Mouse (Mus musculus) kidney, embryonic 16.5 days (tissue): ENCODE data around the gene Cdc7. TPM values are rescaled to one million over a fixed set of nuclear protein-coding genes. Genes with fewer than 3 reads are reported as not detected.
"Not testable (repeated sequence)": the region's sequence is repeated elsewhere in the genome, so short reads cannot be mapped to it uniquely, and the experiment has no call there.

Experiments
- ATAC-seq: fragments of 200-750 bp; cut with Nextera tagmentation; 2 replicates; pipeline ENCODE4 v1.8.0; 2017; ENCODE audit warnings: moderate TSS enrichment; ENCODE audit not compliant: low FRiP score, low TSS enrichment
- H3K27ac ChIP-seq: fragments of 300-500 bp; sonication (generic); 2 replicates; pipeline ENCODE4 v1.5.1; 2014; ENCODE audit warnings: low read length
- H3K27me3 ChIP-seq: fragments of 300-500 bp; sonication (generic); 2 replicates; pipeline ENCODE4 v1.6.1; 2014; ENCODE audit warnings: low read length, control low read depth, mixed read lengths; ENCODE audit not compliant: insufficient read depth
- H3K36me3 ChIP-seq: fragments of 300-500 bp; sonication (generic); 2 replicates; pipeline ENCODE4 v1.6.1; 2014; ENCODE audit warnings: low read length, control low read depth, mixed read lengths; ENCODE audit not compliant: insufficient read depth
- H3K4me1 ChIP-seq: fragments of 300-500 bp; sonication (generic); 2 replicates; pipeline ENCODE4 v1.6.1; 2014; ENCODE audit warnings: low read length, control low read depth, mixed read lengths; ENCODE audit not compliant: insufficient read depth
- H3K4me2 ChIP-seq: fragments of 300-500 bp; sonication (generic); replicated peaks from 2 replicates; pipeline ENCODE4 v1.6.1; 2014; ENCODE audit warnings: low read depth, low read length
- H3K4me3 ChIP-seq: fragments of 300-500 bp; sonication (generic); 2 replicates; pipeline ENCODE4 v1.5.1; 2014; ENCODE audit warnings: mild to moderate bottlenecking, low read length
- H3K9ac ChIP-seq: fragments of 300-500 bp; sonication (generic); replicated peaks from 2 replicates; pipeline ENCODE4 v1.6.1; 2014; ENCODE audit warnings: low read length
- H3K9me3 ChIP-seq: fragments of 300-500 bp; sonication (generic); 2 replicates; pipeline ENCODE4 v1.6.1; 2016; ENCODE audit warnings: low read length, control low read depth
- WGBS: fragments of 180-500 bp; shearing (Covaris S2); extraction: QIAGEN DNeasy Blood & Tissue Kit; methylation state at CpG from one replicate; pipeline ENCODE4 v1.1.7; 2014; 5-methylcytosine and 5-hydroxymethylcytosine counted together
- polyA plus RNA-seq: library from polyadenylated mRNA; unstranded; fragments of >200 nt; fragmentation: Nextera tagmentation; extraction: Ambion mirVana; gene quantifications from 2 replicates; pipeline ENCODE4 v1.2.1, GENCODE M21; 2015

The Cdc7 gene
- polyA plus RNA-seq, 1 experiment from 2014 or later: 44.8 TPM

DNA sequence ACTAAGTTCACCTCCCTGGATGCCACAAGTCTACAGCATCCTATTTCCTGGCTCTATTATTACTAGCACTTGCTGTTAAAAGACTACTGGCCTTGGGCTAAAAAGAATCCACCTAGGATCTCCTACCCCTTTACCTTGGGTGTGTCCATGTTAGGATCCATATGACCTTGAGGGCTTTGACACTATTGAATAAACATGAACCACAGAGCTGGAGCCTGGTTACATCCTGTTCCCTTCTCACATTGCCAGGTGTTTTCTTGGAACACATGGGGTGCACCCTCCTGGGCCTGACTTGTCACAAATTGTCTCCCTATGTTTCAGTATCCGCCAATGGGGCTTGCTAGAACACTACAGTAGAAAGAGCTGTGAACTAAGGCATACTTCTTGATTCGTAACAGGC is 3.7 kb upstream of the Cdc7 start:
- no peaks in the 10 kb centered on the region for H3K36me3 ChIP-seq
- no peak overlapping the region for H3K9ac ChIP-seq
- no peak overlapping the region for H3K4me3 ChIP-seq
- 85% methylated on average over 2 of the region's 2 CpGs for WGBS
- peaks cover 11% of the 10 kb centered on the region for H3K4me1 ChIP-seq
- ATAC-seq: no peak
- H3K27ac ChIP-seq: no peak overlapping the region
- no peak overlapping the region for H3K4me2 ChIP-seq
- no peaks in the 10 kb centered on the region for H3K27me3 ChIP-seq
- peaks cover 6% of the 10 kb centered on the region; the same call in 1 of the 2 replicates for H3K9me3 ChIP-seq

DNA sequence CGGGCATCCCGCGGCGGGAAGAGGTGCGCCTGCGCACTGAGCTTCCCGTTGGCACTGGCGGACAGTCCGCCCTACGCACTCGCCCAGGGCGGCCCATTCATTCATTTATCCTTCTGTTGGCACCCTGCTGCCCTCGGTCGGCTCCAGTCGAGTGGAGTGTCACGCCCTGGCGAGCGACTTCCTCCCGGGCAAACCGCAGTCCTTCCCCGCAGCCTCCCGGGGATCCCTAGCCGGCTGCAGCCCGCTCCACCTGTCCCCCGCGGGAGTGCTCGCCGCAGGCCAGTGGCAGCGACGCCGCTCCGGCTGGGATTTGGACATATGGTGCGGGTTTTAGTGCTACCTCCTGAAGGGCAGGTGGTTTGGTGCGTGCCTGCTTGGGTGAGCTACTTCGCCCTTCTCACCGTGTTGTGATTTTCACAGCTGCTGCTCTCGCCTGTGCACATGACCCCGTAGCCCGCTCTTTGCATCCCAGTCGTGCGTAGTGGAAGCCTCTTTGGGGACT is 442 bp downstream of the Cdc7 start:
- under 1% methylated on average over 41 of the region's 41 CpGs for WGBS
- H3K9ac ChIP-seq: peak overlapping the region; percentile 83
- peak overlapping the region; percentile 85 for H3K4me2 ChIP-seq
- no peaks in the 10 kb centered on the region for H3K27me3 ChIP-seq
- H3K27ac ChIP-seq: peak overlapping the region; percentile 76
- H3K4me3 ChIP-seq: peak overlapping the region; percentile 82
- peaks cover 13% of the 10 kb centered on the region; the same call in 1 of the 2 replicates for H3K36me3 ChIP-seq
- ATAC-seq: peak; percentile 92
- peaks cover 16% of the 10 kb centered on the region for H3K4me1 ChIP-seq
- peaks cover 4% of the 10 kb centered on the region; the same call in 1 of the 2 replicates for H3K9me3 ChIP-seq

DNA sequence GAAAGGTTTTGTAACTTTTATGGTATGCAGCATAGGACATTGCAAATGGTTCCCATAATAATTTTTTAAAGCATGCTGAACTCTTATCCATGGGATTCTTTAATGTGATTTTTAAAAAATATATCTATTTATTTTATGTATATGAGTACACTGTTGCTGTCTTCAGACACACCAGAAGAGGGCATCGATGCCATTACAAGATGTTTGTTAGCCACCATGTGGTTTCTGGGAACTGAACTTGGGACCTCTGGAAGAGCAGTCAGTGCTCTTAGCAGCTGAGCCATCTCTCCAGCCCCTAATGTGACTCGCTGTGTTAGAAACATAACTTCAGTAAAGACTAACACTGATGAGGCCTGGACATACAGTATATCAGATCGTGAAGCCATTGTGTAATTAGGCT is 2.3 kb downstream of the Cdc7 start:
- no peak for ATAC-seq
- Histone ChIP-seq H3K9me3 (no peaks in the 10 kb centered on the region), H3K4me2 (no peak overlapping the region), H3K9ac (no peak overlapping the region), H3K27ac (no peak overlapping the region), H3K4me3 (no peak overlapping the region), H3K4me1 (peaks cover 16% of the 10 kb centered on the region), H3K27me3 (no peaks in the 10 kb centered on the region), H3K36me3 (peaks cover 29% of the 10 kb centered on the region; the same call in 1 of the 2 replicates)
- WGBS: 88% methylated on average over 3 of the region's 3 CpGs

DNA sequence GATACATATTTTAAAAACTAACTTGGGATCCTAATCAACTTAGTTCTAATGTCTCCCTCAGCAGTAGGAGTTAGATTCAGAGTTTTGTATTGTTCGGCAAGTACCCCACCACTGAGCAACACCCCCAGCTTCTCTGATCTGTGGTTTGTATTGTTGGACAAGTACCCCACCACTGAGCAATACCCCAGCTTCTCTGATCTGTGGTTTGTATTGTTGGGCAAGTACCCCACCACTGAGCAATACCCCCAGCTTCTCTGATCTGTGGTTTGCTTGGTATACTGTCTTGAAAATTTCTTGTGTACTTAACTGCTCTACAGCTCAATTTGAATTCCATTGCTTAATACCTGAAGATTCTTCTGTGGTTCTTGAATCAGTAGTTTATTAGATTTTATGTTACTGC is 3.5 kb downstream of the Cdc7 start:
- Histone ChIP-seq H3K4me2 (no peak overlapping the region), H3K36me3 (peaks cover 33% of the 10 kb centered on the region; the same call in 1 of the 2 replicates), H3K27ac (no peak overlapping the region), H3K9ac (no peak overlapping the region), H3K4me3 (no peak overlapping the region), H3K27me3 (no peaks in the 10 kb centered on the region), H3K4me1 (peaks cover 16% of the 10 kb centered on the region), H3K9me3 (no peaks in the 10 kb centered on the region)
- no peak for ATAC-seq
- 96% methylated on average over 1 of the region's 1 CpGs for WGBS

DNA sequence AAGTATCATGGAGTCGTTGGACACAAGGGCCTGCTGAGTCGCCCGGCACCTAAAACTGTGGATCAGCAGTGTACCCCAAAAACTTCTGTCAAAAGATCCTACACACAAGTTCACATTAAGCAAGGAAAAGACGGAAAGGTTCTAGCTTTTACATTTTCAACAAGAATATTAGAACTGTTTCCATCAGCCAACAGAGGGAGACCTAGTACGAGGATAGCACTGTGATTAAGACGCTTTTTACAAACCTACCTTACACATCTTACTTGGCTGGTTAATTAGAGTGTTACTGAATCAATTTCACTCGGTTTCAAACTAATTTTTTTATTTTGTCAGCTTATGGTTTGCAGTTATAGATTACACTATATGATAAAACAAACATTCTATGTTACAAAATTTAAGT is 9.8 kb downstream of the Cdc7 start:
- no peak overlapping the region for H3K4me3 ChIP-seq
- no peaks in the 10 kb centered on the region for H3K27me3 ChIP-seq
- H3K9ac ChIP-seq: no peak overlapping the region
- H3K4me2 ChIP-seq: no peak overlapping the region
- H3K4me1 ChIP-seq: no peaks in the 10 kb centered on the region
- ATAC-seq: no peak
- peaks cover 63% of the 10 kb centered on the region for H3K36me3 ChIP-seq
- H3K9me3 ChIP-seq: no peaks in the 10 kb centered on the region
- no peak overlapping the region for H3K27ac ChIP-seq
- 90% methylated on average over 7 of the region's 7 CpGs for WGBS

DNA sequence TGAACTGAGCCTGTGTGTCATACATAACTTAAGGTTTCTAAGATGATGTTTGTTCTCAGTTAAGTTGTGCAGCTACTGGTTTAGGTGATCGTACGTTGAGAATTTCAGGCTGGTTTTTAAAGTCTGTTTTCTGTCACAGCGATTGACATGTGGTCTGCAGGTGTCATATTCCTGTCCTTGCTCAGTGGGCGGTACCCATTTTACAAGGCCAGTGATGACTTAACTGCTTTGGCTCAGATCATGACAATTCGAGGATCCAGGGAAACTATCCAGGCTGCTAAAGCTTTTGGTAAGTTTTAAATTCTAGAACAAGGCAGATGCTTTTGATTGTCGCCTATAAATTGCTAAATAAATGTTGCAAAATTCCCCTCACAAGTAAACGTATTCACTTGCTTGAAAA is 15.0 kb downstream of the Cdc7 start:
- no peak overlapping the region for H3K4me3 ChIP-seq
- H3K4me2 ChIP-seq: no peak overlapping the region
- ATAC-seq: no peak
- no peaks in the 10 kb centered on the region for H3K9me3 ChIP-seq
- no peaks in the 10 kb centered on the region for H3K27me3 ChIP-seq
- WGBS: 79% methylated on average over 7 of the region's 7 CpGs
- H3K4me1 ChIP-seq: no peaks in the 10 kb centered on the region
- peaks cover 48% of the 10 kb centered on the region for H3K36me3 ChIP-seq
- no peak overlapping the region for H3K27ac ChIP-seq
- no peak overlapping the region for H3K9ac ChIP-seq

DNA sequence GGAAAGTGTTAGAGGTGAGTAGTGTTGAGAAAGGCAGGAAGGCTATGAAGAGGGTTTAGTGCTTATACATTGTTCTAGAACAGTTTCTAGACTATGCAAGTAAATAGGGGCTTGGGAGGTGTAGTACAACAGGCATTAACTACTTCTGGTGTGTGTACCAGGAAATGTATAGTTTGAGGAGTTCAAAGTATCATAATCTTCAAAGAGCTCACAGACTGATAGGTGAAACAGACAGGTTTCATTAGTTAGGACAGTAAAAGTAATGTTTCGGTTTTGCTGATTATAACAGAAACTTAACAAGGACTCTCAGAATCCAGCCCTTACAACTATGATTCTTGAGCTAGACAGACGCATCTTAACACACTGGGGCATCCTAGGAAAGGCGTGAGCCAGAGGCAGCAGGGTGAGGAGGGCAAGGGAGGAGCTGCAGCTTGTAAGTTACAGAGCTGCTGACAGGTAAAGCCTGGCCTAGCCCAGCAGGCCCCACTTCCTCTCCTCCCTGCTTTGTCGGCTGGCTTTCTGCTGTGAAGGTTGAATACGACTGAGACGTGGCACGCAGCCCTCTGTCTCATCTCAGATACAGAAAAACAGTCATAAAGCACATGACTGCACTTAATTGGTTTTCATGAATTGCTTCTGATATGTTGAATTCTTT is 18.3 kb downstream of the Cdc7 start:
- H3K9me3 ChIP-seq: no peaks in the 10 kb centered on the region
- H3K9ac ChIP-seq: no peak overlapping the region
- no peaks in the 10 kb centered on the region for H3K4me1 ChIP-seq
- H3K27ac ChIP-seq: no peak overlapping the region
- no peak overlapping the region for H3K4me3 ChIP-seq
- WGBS: 68% methylated on average over 7 of the region's 7 CpGs
- H3K4me2 ChIP-seq: no peak overlapping the region
- H3K36me3 ChIP-seq: peaks cover 25% of the 10 kb centered on the region
- no peaks in the 10 kb centered on the region for H3K27me3 ChIP-seq
- ATAC-seq: no peak

DNA sequence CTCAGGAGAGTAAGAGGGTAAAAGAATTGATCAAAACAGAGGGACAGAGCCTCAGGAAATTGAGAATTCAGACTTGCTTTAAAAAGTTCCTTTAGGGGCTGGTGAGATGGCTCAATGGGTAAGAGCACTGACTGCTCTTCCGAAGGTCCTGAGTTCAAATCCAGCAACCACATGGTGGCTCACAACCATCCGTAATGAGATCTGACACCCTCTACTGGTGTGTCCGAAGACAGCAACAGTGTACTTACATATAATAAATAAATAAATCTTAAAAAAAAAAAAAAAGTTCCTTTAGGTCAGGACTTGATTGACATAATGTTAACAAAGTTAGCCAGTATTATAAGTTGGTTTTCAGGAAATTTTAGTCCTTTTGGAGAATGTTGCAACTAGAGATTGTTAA is 20.8 kb downstream of the Cdc7 start:
- H3K9me3 ChIP-seq, H3K4me1 ChIP-seq, H3K9ac ChIP-seq, H3K27ac ChIP-seq, ATAC-seq, H3K4me2 ChIP-seq, H3K4me3 ChIP-seq, H3K27me3 ChIP-seq: not testable (repeated sequence)
- WGBS: 90% methylated on average over 3 of the region's 3 CpGs
- H3K36me3 ChIP-seq: peaks cover 13% of the 10 kb centered on the region

DNA sequence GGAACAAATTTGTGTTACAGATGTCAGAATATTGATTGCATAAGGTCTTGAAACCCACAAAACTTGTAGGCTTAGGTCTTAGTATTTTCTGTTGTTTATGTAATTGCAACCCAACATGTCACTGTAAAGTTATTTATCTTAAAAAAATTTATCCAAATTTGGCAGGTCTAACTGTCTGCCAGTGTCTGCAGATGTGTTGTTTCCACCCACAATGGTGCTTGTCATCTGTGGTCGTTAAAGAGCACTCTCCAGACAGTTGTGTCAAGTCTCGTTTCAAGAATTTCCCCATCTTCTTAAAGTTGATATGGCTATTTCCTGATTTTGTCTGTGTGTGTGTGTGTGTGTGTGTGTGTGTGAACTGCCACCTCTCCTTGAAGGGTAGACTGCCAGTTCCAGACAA is 21.5 kb downstream of the Cdc7 start:
- H3K9ac ChIP-seq: no peak overlapping the region
- H3K27me3 ChIP-seq: no peaks in the 10 kb centered on the region
- H3K27ac ChIP-seq: no peak overlapping the region
- peak; percentile 39; the same call in 1 of the 2 replicates for ATAC-seq
- H3K9me3 ChIP-seq: no peaks in the 10 kb centered on the region
- H3K4me1 ChIP-seq: peaks cover 7% of the 10 kb centered on the region
- H3K36me3 ChIP-seq: peaks cover 8% of the 10 kb centered on the region; the same call in 1 of the 2 replicates
- no peak overlapping the region for H3K4me2 ChIP-seq
- WGBS: 42% methylated on average over 2 of the region's 2 CpGs
- no peak overlapping the region for H3K4me3 ChIP-seq

DNA sequence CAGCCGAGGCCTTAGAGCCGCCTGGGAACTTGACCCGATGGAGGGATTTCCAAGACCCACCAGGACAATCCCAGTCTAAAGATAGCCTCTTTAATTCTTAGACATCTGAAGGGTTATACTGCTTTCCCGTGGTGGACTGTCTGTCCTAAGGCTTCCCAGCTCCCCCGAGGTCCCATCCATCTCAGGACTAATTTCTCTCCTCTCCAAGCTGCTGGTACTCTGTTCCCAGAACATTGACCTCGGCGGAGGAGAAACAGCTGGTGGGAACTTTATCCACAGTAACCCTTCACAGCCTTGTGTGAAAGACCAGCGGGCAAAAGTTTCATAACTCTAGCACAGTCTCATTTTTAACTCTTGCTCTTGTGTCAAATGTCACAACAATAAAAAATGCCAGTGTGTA is 25.1 kb downstream of the Cdc7 start:
- Histone ChIP-seq H3K36me3 (no peaks in the 10 kb centered on the region; the same call in 1 of the 2 replicates), H3K4me2 (no peak overlapping the region), H3K9me3 (no peaks in the 10 kb centered on the region), H3K27me3 (no peaks in the 10 kb centered on the region), H3K9ac (no peak overlapping the region), H3K4me1 (peaks cover 15% of the 10 kb centered on the region), H3K27ac (peak overlapping the region; percentile 72), H3K4me3 (no peak overlapping the region)
- ATAC-seq: peak; percentile 66
- WGBS: 15% methylated on average over 8 of the region's 8 CpGs
